Mouse (Mus musculus) midbrain, embryonic 11.5 days (tissue): ENCODE data around the gene Jazf1. TPM values are rescaled to one million over a fixed set of nuclear protein-coding genes. Genes with fewer than 3 reads are reported as not detected.

ENCODE experiments used
- ATAC-seq: fragments of 200-750 bp; cut with Nextera tagmentation; 2 replicates; pipeline ENCODE4 v1.8.0; 2017; ENCODE audit warnings: moderate TSS enrichment, moderate library complexity; ENCODE audit not compliant: low FRiP score
- DNase-seq: peaks from one replicate; pipeline ENCODE4 v3.0.0; 2015; ENCODE audit warnings: low spot score; ENCODE audit errors: missing footprints
- H3K27ac ChIP-seq: fragments of 300-500 bp; sonication (generic); 2 replicates; pipeline ENCODE4 v1.5.1; 2014; ENCODE audit warnings: low read depth, low read length
- H3K27me3 ChIP-seq: fragments of 300-500 bp; sonication (generic); 2 replicates; pipeline ENCODE4 v1.6.1; 2014; ENCODE audit warnings: mild to moderate bottlenecking, low read length, moderate library complexity, mixed read lengths; ENCODE audit not compliant: control insufficient read depth, insufficient read depth
- H3K36me3 ChIP-seq: fragments of 300-500 bp; sonication (generic); 2 replicates; pipeline ENCODE4 v1.6.1; 2014; ENCODE audit warnings: mild to moderate bottlenecking, low read length, moderate library complexity, mixed read lengths; ENCODE audit not compliant: control insufficient read depth, insufficient read depth
- H3K4me1 ChIP-seq: fragments of 300-500 bp; sonication (generic); 2 replicates; pipeline ENCODE4 v1.6.1; 2014; ENCODE audit warnings: low read length; ENCODE audit not compliant: control insufficient read depth, insufficient read depth
- H3K4me2 ChIP-seq: fragments of 300-500 bp; sonication (generic); 2 replicates; pipeline ENCODE4 v1.6.1; 2014; ENCODE audit warnings: mild to moderate bottlenecking, moderate library complexity
- H3K4me3 ChIP-seq: fragments of 300-500 bp; sonication (generic); 2 replicates; pipeline ENCODE4 v1.5.1; 2014; ENCODE audit warnings: low read depth, low read length
- H3K9ac ChIP-seq: fragments of 300-500 bp; sonication (generic); 2 replicates; pipeline ENCODE4 v1.6.1; 2014; ENCODE audit warnings: low read length
- H3K9me3 ChIP-seq: fragments of 300-500 bp; sonication (generic); 2 replicates; pipeline ENCODE4 v1.6.1; 2016; ENCODE audit warnings: low read length; ENCODE audit not compliant: control insufficient read depth
- WGBS: fragments of 180-500 bp; shearing (Covaris S2); extraction: QIAGEN DNeasy Blood & Tissue Kit; methylation state at CpG from one replicate; pipeline ENCODE4 v1.1.7; 2014; 5-methylcytosine and 5-hydroxymethylcytosine counted together
- polyA plus RNA-seq: library from polyadenylated mRNA; unstranded; fragments of >200 nt; fragmentation: Nextera tagmentation; extraction: Ambion mirVana; gene quantifications from 2 replicates; pipeline ENCODE4 v1.2.1, GENCODE M21; 2014

The Jazf1 gene
- polyA plus RNA-seq, 1 experiment from 2014 or later, result 7.1 TPM

DNA sequence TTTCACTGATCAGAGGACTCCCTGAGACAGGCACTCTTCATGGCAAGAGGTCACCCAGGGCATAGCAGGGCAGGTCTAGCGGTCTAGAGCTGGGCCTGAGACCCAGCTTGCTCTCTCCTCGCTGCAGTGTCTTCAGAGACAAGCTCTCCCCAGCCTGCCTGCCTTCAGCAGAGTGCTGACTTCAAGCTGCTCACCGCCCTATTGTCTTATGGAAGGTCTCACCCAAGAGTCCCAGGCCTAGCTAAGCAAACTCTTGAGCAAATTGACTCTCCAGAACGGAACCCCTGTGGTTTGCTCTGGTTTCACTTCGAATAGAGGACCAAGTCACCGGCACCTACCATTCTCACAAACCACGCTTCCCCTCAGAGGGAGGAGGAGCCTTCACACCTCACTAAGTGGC, 103.1 kb downstream of the Jazf1 start:
- ATAC-seq (no peak), DNase-seq (peak; percentile 82)
- WGBS, result 59% methylated on average over 7 of the region's 7 CpGs
- H3K4me1 ChIP-seq, result no peaks in the 10 kb centered on the region
- H3K9ac ChIP-seq, result no peak overlapping the region
- H3K4me2 ChIP-seq, result no peak overlapping the region
- H3K36me3 ChIP-seq, result no peaks in the 10 kb centered on the region
- no peak overlapping the region for H3K4me3 ChIP-seq
- H3K9me3 ChIP-seq, result no peaks in the 10 kb centered on the region
- no peak overlapping the region for H3K27ac ChIP-seq
- H3K27me3 ChIP-seq, result no peaks in the 10 kb centered on the region

- WGBS, result 82% methylated on average over 13 of the region's 13 CpGs
- no peaks in the 10 kb centered on the region for H3K9me3 ChIP-seq
- no peaks in the 10 kb centered on the region for H3K36me3 ChIP-seq
- no peaks in the 10 kb centered on the region for H3K27me3 ChIP-seq
- no peak overlapping the region for H3K9ac ChIP-seq
- no peak overlapping the region for H3K4me3 ChIP-seq
- peak; percentile 77 for DNase-seq
- no peak for ATAC-seq
- no peaks in the 10 kb centered on the region for H3K4me1 ChIP-seq
- no peak overlapping the region for H3K4me2 ChIP-seq
- no peak overlapping the region for H3K27ac ChIP-seq
These were observed 104.4 kb downstream of the Jazf1 start for GRCm38 (mm10) chr6:52963840-52964690.

GRCm38 (mm10) chr6:52963430-52963732, 105.0 kb downstream of the Jazf1 start:
- Histone ChIP-seq H3K9ac (no peak overlapping the region), H3K27me3 (no peaks in the 10 kb centered on the region), H3K4me3 (no peak overlapping the region), H3K9me3 (no peaks in the 10 kb centered on the region), H3K4me1 (no peaks in the 10 kb centered on the region), H3K27ac (no peak overlapping the region), H3K4me2 (no peak overlapping the region), H3K36me3 (no peaks in the 10 kb centered on the region)
- peak; percentile 57 for DNase-seq
- 69% methylated on average over 6 of the region's 6 CpGs for WGBS
- no peak for ATAC-seq

DNA sequence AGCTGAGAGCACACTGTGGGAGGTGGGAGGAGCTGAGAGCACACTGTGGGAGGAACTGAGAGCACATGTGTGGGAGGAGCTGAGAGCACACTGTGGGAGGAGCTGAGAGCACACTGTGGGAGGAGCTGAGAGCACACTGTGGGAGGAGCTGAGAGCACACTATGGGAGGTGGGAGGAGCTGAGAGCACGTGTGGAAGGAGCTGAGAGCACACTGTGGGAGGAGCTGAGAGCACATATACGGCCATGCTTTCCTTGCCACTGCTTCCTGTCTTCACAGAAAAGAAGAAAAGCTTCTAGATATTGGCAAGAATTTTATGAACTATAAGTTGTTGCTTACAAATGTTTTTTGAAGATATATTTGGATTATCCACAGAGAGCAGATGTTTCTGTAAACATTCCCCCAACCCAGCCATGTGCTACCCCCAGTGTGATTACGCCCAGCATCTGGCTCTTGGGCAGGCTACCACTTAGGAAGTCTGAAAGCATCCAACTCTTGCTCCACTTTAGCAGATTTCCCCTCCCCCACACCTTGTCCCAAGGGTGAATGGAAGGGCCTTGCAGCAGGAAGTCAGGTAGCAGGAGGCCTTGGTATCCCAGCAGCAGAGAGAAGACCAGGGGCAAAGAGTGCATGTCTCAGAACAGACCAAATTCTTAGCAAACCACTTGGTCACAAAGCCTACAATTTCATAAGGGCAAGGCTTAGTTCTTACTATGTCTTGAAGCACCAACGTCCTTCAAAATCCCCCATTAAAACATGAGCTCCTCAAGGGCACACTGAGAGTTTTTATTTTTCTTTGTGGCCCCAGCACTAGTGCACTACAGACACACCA, 105.6 kb downstream of the Jazf1 start:
- Histone ChIP-seq H3K36me3 (no peaks in the 10 kb centered on the region), H3K27ac (no peak overlapping the region), H3K9me3 (no peaks in the 10 kb centered on the region), H3K4me3 (no peak overlapping the region), H3K4me1 (peaks cover 2% of the 10 kb centered on the region; the same call in 1 of the 2 replicates), H3K9ac (no peak overlapping the region), H3K4me2 (no peak overlapping the region), H3K27me3 (no peaks in the 10 kb centered on the region)
- 72% methylated on average over 4 of the region's 4 CpGs for WGBS
- DNase-seq (peak; percentile 82), ATAC-seq (no peak)

- H3K4me3 ChIP-seq, result no peak overlapping the region
- no peaks in the 10 kb centered on the region for H3K27me3 ChIP-seq
- DNase-seq (peak; percentile 80), ATAC-seq (no peak)
- no peak overlapping the region for H3K9ac ChIP-seq
- H3K27ac ChIP-seq, result no peak overlapping the region
- H3K4me1 ChIP-seq, result peaks cover 2% of the 10 kb centered on the region; the same call in 1 of the 2 replicates
- no peak overlapping the region for H3K4me2 ChIP-seq
- 81% methylated on average over 6 of the region's 6 CpGs for WGBS
- no peaks in the 10 kb centered on the region for H3K36me3 ChIP-seq
- no peaks in the 10 kb centered on the region for H3K9me3 ChIP-seq
These were observed 106.6 kb downstream of the Jazf1 start for GRCm38 (mm10) chr6:52961660-52962490.

- ATAC-seq (no peak), DNase-seq (peak; percentile 96)
- WGBS, result 5% methylated on average over 4 of the region's 4 CpGs
- Histone ChIP-seq H3K36me3 (no peaks in the 10 kb centered on the region), H3K4me1 (peaks cover 6% of the 10 kb centered on the region), H3K9me3 (no peaks in the 10 kb centered on the region), H3K9ac (no peak overlapping the region), H3K27me3 (no peaks in the 10 kb centered on the region), H3K4me3 (no peak overlapping the region), H3K27ac (no peak overlapping the region), H3K4me2 (no peak overlapping the region)
These were observed 110.7 kb downstream of the Jazf1 start for GRCm38 (mm10) chr6:52957730-52958129.

DNA sequence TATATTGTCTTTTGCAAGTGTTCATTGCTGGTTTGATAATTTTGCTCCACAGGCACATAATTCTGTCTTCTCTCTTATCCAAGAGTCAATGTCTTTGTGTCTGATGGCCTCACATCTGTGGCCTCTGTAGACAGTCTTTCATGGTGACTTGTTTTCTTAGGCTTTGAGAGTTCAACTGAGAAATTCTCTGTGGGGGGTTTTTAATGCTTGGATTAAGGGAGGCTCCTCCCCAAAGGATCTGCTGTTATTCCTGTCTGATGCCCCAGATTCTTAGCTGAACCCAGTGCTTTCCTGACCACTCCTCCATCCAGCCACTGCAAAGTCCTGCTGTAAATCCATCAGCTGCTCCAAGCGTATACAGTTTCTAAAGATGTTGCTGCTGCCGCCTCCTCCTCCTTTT, 112.3 kb downstream of the Jazf1 start:
- H3K9me3 ChIP-seq, result no peaks in the 10 kb centered on the region
- no peaks in the 10 kb centered on the region for H3K27me3 ChIP-seq
- no peak overlapping the region for H3K4me3 ChIP-seq
- ATAC-seq, result no peak
- H3K36me3 ChIP-seq, result no peaks in the 10 kb centered on the region
- H3K9ac ChIP-seq, result no peak overlapping the region
- 68% methylated on average over 2 of the region's 2 CpGs for WGBS
- H3K27ac ChIP-seq, result no peak overlapping the region
- peaks cover 9% of the 10 kb centered on the region for H3K4me1 ChIP-seq
- no peak overlapping the region for H3K4me2 ChIP-seq
- peak; percentile 77 for DNase-seq

- WGBS, result 86% methylated on average over 2 of the region's 2 CpGs
- Histone ChIP-seq H3K9ac (no peak overlapping the region), H3K9me3 (no peaks in the 10 kb centered on the region), H3K36me3 (no peaks in the 10 kb centered on the region), H3K4me1 (peaks cover 9% of the 10 kb centered on the region), H3K4me2 (no peak overlapping the region), H3K27me3 (no peaks in the 10 kb centered on the region), H3K4me3 (no peak overlapping the region), H3K27ac (no peak overlapping the region)
- DNase-seq (no peak), ATAC-seq (no peak)
These were observed 113.1 kb downstream of the Jazf1 start for GRCm38 (mm10) chr6:52955304-52955703.
